Mouse (Mus musculus): ENCODE results near the gene Pcdh9.

Pcdh9 gene

GRCm38 (mm10) chr14:93039326-93040221 lies 850.9 kb downstream of the Pcdh9 start:
- no peak for DNase-seq (ENCODE audit: low spot score in 2 of 2)

- DNase-seq (ENCODE audit: low spot score in 2 of 2) = no peak
Observed at GRCm38 (mm10) chr14:93009147-93010064, 881.1 kb downstream of the Pcdh9 start.

All from spleen, postnatal 36 days (tissue).